Mouse (Mus musculus) kidney, postnatal 36 days (tissue): ENCODE results near the gene Psmd3.
A peak's percentile ranks its signal among the peaks of the same experiment; 100 is the strongest.
"Not testable (repeated sequence)": the region's sequence is repeated elsewhere in the genome, so short reads cannot be mapped to it uniquely, and the experiment has no call there.

Source experiments
- DNase-seq, 2 experiments: peaks; one replicate each; pipeline ENCODE4 v3.0.0; 2021 to 2022; ENCODE audit warnings: mixed read lengths in 2 of 2

Psmd3 gene

DNA sequence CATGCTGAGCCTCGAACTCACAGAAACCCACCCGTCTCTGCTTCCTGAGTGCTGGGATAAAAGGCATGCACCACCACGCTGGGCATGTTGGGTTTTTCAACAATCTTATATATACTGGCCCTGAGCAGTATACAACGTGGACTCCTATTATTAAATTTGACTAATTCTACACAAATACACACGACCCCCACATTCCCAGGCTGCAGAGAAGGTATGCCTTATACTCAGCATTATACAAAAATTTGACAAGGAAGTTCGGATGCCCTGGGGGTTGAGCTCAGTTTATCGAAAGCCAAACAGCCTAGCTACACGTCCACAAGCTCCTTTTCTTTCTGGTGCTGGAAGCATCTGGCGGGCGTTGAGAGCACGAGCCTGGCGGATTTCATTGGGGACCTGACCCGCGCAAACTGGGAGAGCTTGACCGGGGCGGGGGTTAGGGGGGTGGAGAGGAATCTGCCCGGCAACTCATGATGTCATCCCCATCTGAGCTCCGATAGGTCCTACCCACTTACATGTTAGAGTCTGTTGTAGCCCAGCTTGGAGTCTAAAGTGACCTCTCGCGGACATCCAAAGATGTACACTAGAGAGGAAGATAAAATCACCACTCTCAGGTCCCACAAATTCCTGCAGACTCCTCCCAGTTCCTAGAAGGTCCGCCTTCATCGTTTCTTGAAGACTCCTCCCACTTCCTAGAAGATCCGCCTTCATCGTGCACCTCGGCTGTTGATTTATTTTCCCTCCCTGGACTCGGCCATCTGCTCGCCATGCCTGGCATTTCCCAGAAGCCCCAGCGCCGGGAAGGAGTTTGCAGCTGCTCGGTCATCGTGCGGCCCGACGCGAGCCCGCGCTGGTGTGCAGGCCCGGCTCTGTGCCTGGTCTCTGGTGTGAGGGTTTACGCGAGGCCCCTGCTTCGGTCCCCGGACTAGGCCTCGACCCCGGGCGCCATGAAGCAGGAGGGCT, at the start of gene Psmd3:
TSS of gene Psmd3 (plus strand) at position 769 of the 960 bp plus-strand sequence.
- DNase-seq = peak; percentile 95 to 97

DNA sequence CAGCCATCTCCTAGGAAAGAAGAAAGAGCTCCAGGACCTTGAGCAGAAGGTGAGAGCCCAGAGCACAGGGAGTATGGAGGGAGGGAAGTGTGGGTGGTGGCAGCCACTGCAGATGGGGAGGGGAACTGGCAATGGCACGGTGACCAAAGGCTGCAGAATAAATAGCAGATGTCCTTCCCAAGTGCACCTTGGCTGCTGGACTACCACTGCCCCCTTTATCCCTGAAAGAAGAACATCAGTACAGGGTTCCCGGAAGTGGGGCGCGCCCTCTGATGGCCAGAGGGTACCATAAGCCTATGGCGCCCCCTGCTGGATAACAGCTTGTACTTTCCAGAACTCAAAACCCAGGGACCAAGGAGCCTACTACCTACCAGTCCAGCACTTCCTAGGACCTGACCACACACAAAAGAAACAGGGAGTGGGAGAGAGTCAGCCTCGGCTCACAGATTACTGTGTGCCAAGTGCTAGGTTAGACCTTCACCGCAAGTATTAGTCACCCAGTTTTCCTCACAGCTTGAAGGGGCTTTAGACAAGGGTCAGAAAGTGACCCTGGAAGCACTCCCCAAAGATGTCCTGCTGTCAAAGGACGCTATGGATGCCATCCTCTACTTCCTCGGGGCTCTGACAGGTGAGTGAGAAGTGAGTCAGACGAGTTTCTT, 46.9 kb upstream of the Psmd3 start:
- peak; percentile 9 to 54 for DNase-seq

DNA sequence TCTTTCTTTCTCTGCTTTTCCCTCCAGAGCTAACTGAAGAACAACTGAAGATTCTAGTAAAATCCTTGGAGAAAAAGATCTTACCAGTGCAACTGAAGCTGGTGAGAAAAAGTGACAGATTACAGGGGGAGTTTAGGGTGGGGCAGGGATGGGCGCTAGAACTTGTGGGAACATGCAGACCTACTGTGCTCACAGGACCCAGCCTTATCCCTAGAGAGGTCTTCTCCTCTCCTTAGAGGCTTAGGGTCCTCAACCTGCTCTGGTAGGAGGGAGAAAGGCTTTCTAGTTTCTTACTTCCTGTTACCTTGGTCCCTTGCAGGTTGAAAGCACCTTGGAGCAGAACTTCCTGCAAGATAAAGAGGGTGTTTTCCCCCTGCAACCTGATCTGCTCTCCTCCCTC, 44.9 kb upstream of the Psmd3 start:
- DNase-seq = no peak

DNA sequence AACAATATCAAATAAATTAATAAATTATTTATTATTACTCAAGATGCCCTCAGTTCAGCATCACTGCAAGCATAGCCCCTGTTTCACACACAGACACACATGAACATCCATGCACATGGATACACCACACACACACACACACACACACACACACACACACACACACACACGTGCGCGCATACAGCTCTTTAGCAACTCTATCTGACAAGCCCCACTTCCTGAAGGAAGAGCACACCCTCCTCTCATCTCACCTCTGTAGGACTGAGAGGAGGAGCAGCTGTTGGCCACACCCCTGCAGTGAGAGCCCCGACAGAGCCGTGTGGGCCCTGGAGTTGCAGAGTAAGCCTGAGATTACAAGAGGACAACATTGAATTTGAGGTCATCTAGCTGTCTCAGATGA, 42.3 kb upstream of the Psmd3 start:
- no peak for DNase-seq

DNA sequence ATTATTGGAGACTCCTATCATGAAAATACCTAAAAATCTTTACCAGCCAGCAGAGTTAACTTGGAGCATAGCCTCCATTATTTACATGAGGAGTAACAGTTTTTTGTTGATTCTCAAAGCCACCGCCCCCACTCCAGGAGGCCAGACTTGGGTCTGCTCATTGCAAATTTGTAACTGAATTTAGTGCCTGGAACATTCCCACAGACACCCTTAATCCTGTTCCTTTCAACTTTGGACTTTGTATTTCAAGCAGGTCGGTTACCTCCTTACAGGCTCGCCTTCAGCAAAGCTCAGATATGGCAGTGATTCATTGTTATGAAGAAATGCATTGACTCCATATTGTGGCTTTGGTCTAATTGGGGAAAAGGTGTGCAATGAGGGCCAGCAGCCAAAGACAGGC, 37.6 kb upstream of the Psmd3 start:
- peak; percentile 40 to 45 for DNase-seq

DNA sequence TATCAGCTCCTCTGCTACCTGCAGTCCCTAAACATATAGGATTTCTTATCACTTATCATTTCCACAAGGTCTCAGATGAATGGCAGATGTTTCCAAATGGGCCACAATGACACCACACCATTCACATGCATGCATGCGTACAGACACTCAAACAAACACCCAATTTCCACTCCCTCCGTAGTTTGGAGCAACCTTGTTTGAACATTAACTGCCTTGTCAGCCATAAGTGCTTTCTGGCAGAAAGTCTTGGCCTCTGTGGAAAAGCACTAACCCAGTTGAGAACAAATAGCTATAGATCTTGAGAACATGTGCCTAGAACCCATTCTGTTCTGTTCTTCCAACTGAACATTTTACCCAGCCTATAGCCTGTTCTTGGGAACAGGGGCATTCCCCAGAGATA, 36.4 kb upstream of the Psmd3 start:
- peak; percentile 34 to 45 for DNase-seq

DNA sequence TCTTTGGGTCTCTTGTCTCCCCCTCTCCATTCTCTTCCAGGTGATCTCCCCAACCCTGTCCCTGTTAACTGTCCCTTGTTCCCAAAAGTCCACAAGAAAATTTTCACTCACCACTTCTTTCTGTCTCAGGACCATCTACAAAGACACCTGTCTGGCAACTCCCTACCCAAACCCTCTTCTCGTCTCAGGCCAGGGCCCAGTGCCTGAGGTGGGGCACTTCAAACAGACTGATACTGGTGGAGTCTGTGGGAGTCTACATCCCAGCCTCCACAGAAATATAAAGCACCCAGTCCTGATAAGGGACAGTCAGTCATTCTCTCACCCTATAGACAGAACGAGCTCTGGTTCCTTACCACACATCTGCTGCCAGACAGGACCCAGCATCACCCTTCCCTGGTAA, 35.9 kb upstream of the Psmd3 start, which contains the start of gene Gsdma2:
TSS of gene Gsdma2 (plus strand) at position 301 of the 400 bp plus-strand sequence.
- DNase-seq = no peak

DNA sequence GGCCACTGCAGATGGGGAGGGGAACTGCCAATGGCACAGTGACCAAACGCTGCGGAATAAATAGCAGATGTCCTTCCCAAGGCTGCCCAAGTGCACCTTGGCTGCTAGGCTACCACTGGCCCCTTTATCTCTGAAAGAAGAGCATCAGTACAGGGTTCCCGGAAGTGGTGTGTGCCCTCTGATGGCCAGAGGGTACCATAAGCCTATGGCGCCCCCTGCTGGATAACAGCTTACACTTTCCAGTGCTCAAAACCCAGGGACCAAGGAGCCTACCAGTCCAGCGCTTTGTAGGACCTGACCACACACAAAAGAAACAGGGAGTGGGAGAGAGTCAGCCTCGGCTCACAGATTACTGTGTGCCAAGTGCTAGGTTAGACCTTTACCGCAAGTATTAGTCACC, 27.3 kb upstream of the Psmd3 start:
- peak; percentile 44 to 75 for DNase-seq

DNA sequence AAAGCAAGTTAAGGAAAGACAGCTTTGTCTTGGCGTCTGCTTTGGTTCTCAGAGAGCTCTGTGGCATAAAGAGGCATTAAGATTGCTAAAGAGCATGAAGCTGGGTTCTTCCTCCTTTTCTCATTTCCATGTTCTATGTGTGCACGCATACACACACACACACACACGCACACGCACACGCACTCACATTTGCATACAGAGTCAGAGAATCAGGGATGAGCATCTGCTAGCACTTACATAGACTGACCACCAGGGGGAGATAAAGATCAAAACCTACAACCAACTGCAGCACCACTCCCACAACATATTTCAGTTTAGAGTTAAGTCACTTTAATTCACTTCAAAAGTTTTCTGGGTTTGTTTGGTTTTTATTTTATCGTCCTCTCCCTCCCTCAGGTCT, 21.8 kb upstream of the Psmd3 start:
- DNase-seq = peak; percentile 32 to 44

DNA sequence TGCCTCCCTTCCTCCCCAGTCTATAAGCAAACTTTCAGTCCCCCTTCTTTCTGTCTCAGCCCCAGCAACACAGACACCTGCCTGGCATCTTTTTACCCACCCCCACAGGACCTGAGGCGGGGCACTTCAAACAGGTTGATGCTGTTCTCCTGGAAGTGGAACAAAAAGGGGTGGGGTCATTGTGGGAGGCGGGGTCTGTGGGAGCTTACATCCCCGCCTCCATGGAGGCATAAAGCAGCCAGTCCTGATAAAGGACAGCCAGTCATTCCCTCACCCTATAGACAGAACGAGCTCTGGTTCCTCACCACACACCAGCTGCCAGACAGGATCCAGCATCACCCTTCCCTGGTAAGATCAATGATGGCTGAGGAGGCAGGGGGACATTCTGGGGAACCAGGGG, 18.3 kb upstream of the Psmd3 start, which contains the start of gene Gsdma:
TSS of gene Gsdma (plus strand) at position 261 of the 400 bp plus-strand sequence.
- DNase-seq = no peak

DNA sequence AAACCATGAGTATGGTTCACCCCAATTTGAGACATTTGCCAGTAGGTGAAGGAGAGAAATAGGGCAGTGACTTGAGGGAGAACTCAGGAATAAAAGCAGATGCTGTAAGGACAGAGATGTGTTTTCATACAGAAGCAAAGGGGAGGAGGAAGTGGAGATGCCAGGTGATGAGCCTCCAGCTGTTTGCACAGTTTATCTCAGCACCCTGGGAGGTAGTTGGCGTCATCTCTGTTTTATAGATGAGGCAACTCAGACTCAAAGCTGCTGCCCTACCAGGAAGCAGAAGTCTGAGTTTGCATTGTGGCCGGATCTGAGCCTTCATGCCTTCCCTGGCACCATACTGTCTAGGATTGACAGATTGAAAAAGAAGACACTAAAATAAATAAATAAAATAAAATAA, 13.4 kb upstream of the Psmd3 start:
- DNase-seq = no peak

DNA sequence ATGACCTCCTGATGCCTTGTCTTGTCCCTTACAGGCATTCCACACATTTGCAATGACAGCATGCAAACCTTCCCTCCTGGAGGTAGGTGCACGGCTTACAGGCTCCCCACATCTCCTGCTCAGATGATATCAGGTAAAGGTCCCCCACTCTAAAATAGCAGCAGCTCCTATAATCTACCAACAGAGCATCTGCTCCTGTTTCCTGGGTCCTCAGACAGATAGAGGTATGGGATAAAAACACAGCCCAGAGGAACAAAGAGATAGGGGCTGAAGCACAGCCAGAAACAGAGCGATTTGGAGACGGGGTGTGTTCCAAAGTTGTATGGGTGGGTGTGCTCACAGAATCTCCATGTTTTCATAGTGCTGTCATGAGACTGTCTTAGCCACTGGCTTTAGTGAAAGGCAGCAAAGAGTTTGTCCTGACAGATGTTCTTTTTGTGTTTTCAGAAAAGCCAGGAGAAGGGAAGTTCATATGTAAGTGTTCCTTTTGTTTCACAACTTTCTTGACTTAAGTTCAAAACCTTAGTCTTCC, 11.0 kb upstream of the Psmd3 start:
- DNase-seq = no peak

DNA sequence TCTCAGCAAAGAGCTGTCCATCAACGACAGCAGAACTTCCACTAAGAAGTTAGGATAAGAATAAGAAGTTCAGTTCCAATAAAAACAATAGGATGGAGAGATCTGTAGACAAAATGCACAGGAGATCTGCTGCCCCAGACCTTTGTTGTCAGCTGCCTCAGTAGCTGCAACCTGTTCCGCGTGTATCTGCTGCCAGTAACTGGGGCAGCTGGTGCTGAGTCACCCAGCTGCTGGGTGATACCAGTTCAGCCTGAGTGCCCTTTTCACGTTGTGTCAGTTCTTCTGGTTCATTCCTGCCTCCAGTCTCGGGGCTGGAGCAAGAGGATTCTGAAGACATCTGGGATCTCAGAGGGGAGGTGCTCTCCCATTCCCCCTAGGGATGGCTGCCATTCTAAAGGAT, 10.5 kb upstream of the Psmd3 start:
- no peak for DNase-seq

DNA sequence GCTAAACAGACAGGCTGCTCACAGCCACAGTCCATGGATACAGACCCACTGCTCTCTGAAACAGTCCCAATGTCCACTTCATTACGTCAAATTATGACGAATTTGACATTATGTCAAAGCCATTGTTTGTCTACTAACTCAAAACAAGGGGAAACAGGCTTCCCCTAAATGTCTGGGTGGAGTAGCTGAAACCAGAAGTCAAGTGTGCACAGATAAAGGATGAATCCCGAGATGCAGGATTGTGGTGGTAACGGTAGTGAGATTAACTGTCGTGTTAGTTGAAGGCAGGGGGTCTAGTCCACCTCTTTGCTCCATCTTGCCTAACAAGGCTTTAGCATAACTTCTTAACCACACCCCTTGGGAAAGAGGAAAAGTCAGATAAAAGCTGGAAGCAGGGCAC, 9.9 kb upstream of the Psmd3 start:
- DNase-seq = no peak

DNA sequence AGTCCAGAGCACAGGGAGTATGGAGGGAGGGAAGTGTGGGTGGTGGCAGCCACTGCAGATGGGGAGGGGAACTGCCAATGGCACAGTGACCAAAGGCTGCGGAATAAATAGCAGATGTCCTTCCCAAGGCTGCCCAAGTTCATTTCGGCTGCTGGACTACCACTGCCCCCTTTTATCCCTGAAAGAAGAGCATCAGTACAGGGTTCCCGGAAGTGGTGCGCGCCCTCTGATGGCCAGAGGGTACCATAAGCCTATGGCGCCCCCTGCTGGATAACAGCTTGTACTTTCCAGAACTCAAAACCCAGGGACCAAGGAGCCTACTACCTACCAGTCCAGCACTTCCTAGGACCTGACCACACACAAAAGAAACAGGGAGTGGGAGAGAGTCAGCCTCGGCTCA, 9.2 kb upstream of the Psmd3 start:
- DNase-seq = peak in 1 of 2 experiments; percentile 72

DNA sequence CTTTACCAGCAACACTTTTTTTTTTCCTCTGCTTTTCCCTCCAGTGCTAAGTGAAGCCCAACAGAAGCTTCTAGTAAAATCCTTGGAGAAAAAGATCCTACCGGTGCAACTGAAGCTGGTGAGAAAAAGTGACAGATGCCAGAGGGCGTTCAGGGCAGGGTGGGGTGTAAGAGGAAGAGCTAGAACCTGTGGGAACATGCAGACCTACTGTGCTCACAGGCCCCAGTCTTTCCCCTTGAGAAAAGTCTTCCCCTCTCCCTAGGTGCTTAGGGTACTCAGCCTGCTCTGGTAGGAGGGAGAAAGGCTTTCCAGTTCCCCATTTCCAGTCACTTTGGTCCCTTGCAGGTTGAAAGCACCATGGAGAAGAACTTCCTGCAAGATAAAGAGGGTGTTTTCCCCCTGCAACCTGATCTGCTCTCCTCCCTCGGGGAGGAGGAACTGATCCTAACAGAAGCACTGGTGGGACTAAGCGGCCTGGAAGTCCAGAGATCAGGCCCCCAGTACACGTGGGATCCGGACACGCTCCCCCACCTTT, 6.5 kb upstream of the Psmd3 start:
- no peak for DNase-seq

DNA sequence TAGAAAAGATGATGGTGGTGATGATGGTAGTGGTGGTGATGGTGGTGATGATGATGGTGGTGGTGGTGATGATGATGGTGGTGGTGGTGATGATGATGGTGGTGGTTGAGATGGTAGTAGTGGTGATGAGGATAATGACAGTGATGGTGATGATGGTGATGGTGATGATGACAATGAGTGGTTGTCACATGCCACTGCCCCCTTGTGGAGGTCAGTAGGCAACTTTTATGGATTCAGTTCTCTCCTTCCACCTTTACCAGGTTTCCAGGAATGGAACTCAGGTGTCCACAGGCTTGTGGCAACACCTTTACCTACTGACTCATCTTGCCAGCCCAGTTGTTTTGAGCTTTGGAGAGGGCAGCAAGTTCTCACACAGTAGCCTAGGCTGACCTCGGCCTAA, 2.3 kb upstream of the Psmd3 start:
- DNase-seq = no peak

DNA sequence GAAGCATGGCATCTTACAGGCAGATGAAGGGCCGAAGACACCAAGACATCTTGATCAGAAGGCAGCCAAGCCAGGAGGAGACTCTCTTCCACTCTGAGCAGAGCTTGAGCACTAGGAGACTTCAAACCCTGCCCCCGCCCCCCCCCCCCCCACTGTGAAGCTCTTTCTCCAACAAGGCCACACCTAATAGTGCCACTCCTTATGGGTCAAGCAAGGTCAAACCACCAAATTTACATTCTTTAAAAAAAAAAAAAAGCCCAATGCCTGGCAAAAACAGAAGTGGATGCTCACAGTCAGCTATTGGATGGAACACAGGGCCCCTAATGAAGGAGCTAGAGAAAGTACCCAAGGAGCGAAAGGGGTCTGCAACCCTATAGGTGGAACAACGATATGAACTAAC, 1.8 kb upstream of the Psmd3 start:
- not testable (repeated sequence) for DNase-seq

DNA sequence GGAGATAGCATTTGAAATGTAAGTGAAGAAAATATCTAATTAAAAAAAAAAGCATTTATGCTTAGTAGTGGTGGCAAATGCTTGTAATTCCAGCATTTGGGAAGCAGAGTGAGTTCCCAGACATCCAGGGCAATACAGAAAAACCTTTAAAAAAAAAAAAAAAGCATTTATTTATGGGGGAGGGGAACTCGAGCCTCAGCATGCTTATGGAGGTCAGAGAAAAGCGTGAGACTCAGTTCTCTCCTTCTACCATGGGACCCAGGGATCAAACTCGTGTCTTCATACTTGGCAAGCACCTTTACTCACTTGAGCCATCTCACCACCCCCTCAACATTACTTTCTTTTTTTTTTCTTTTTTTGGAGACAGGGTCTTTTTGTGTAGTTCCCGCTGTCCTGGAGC, 1.2 kb upstream of the Psmd3 start:
- no peak for DNase-seq

DNA sequence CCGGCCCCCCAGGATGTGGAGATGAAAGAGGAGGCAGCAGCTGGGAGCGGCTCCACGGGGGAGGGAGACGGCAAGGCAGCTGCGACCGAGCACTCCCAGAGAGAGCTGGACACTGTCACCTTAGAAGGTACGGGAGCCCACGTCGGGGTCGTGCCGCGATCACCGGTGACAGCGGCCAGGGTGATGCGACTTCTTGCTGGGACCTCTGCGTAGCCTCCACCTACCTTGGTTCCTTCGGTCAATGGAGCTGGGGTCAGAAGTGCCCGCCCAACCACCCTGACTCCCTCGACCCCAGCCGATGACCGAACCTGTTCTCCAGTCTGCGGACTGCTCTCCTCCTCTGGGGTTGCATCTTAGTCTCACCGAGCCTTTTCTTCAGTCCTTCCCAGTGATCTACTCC, 457 bp downstream of the Psmd3 start:
- peak in 1 of 2 experiments; percentile 36 for DNase-seq

DNA sequence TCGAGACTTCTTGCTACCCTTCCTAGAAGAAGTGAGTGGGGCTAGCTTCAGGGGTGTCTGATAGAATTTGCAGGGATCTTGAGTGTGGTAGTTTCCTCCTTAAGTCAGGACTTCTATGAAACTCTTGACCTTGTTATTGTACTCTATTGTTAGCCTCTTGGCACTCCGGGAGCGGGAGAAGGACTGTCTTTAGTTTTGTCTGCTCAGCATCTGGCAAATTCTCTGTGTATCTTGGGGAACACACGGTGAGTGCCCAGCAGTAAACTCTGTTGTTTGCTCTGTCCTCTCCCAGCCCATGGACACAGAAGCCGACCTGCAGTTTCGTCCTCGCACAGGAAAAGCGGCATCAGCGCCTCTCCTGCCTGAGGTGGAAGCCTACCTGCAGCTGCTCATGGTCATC, 3.3 kb downstream of the Psmd3 start:
- peak; percentile 47 to 53 for DNase-seq

DNA sequence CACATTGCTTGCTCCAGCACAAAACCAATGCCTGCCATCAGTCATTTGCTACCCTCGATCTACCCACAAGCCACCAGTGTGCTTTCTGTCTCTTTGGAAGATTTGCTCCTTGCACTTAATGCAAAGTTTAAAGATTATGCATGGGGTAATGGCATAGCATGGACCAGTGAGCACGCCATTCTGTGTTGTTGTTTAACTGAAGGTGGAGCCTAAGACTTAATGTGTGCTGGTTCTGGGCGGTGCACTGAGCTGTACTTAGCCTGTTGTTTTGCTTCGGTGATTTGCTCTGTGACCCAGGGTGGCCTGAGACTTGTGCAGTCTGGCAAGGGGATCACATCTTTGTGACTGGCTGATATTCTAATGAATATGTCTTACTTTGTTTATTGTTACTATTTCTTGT, 4.6 kb downstream of the Psmd3 start:
- DNase-seq = peak; percentile 78 to 90

DNA sequence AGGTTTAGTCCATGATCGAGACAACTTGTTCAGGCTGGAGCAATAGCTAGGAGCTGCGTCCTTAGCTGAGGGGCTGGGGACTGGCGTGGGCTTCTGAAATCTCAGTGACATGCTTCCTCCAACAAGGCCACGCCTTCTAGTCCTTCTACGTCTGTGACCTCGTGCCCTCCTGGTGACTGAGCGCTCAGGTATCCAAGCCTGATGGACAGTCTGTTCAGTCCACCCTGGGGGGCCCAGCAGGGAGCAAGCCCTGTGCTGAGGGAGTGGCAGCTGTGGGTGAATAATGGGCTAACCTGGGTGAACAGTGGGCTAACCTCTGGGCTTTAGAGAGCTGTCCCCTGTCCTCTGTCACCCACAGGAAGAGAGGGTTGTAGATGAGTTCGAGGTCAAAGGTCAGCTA, 5.7 kb downstream of the Psmd3 start:
- no peak for DNase-seq
